Mouse (Mus musculus) lung, postnatal 10 days (tissue): ENCODE measurements around the gene Fry.

Experiments
- DNase-seq: peaks from one replicate; pipeline ENCODE4 v3.0.0; 2021

Fry gene

DNA sequence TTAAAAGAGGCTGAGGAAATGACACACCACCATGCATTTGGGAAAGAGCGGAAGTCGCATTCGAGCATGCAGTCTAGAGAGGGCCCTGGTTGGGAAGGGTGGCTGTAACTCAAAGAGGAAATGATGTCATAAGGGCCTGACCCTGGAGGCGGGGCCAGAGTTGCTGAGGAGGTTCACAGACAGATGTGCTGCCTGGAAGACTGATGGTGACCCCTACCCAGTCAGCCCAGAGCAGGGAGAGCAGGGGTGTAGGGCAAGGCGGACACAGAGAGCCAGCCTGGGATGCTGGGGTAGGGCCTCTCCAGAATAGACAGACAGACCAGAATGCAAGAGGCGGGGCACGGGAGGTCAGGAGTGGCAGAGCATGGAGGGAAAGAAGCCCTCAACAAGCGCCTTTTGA lies 290.5 kb downstream of the Fry start:
- peak; percentile 31 for DNase-seq

DNA sequence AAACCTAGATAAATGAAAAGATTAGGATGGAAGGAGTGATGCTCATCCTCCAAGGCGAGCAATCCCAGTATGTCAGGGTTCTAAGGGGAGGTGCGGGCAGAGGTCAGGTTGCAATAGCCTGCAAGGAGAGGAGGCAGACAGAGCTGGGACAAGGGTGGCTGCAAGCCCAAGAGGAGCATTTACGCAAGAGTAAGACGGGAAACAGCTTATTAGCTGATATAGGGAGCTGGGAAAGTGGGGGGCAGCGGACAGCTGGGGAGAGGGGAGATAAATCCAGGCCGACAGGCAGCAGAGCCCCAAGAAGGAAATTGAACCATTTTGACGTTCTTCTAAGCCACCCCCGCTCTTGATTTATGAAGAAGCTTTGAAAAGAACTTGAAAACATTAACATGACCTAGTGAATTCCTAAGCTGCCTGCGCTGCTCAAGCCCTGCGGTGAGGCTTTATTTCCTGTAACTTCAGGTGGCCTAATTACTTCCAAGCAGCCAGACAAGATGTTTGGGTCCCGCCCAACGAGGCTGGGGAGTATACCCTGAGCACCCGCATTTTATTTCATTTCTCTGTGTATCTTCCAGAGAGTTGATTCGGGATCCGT lies 291.1 kb downstream of the Fry start:
- no peak for DNase-seq

DNA sequence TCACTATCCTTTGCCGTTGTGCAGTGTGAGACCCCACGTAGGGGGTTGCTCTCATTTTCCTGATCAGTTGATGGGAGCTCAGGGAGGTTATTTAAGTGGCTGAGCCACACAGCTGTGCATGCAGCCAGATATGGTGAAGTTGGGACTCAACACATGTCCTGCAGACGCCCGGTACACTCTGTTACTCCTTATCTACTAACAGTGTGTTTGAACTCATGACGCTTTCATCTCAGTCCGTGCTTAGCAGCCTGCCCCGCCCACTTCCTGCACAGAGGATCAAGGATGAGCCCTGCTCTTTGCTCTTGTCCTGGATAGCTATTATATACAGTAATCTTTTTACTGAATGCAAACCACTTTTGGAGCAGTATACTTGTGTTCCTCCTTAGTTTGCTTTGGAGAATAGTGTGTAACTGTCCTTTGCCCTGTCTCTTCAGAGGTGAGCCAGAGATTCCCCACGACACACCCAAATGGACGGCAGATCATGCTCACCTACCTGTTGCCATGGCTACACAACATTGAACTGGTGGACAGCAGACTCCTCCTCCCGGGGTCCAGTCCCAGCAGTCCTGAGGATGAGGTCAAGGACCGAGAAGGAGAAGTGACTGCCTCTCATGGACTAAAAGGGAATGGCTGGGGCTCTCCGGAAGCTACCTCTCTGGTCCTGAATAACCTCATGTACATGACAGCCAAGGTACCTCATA lies 294.5 kb downstream of the Fry start:
- no peak for DNase-seq

DNA sequence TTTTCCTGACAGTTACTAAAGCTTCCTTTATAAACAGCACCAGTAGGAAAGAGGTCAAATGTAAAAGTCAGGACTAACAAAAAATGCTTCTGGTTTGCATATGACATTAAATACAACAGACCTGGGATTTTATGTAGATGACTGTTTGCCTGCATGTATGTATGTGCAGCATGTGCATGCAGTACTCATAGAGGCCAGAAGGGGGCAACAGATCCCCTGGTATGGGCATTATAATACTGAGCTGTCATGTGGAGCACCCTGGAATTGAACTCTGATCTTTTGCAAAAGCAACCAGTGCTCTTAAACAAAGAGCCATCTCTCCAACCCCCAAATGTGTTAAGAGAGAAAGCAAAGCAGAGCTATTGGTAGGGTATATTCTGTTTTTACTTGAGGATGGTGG lies 296.4 kb downstream of the Fry start:
- no peak for DNase-seq

DNA sequence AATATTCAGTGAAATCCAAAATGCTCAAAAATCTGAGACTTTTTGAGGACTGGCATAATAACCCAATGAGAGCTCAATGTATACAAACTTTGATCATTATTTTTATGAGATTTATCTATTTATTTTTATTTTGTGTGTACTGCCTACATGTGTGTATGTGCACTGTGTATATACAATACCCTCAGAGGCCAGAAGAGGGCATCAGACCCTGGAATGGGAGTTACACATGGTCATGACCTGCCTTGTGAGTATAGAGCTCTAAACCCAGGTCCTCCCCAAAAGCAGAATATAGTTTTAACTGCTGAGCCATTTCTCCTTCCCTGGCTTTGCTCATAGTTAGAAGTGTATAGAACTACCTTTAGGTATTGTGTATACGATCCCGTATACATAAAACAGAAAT lies 298.8 kb downstream of the Fry start:
- DNase-seq, result no peak

DNA sequence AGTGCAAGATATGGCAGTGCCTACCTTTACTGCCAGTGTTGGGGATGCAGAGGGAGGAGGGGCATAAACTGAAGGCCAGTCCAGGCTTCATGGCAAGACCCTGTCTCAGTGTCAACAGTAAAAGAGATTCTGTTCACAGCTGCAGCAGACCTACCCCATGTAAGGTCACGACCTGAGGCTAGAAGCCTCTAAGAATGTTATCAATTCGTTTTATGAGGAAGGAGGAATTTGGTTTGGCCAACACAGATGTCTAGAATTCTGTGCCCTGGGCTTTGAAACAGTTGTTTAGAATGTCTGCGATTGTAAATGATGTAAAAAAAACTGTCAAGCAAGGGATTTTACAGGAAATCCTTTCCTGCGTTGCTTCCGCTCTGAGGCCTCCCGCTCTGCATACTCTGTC lies 299.6 kb downstream of the Fry start:
- DNase-seq, result no peak

DNA sequence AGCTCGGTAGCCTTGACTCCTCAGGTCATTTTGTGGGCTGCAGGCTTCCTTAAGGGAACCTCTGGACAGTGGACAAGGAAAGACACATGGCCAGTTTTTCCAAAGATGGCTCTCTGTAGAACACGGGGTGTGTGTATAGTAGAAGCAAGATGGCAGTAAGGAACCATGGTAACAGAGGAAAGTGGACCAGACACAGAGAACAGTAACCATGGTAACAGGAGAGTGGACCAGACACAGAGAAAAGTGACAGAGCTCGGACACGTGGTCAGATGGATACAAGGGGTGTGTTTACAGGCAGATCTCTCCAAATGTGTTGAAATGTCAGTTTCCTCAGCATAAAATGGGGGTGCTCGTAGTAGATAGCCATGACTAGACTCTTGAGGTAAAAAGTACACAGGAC lies 306.6 kb downstream of the Fry start:
- no peak for DNase-seq

DNA sequence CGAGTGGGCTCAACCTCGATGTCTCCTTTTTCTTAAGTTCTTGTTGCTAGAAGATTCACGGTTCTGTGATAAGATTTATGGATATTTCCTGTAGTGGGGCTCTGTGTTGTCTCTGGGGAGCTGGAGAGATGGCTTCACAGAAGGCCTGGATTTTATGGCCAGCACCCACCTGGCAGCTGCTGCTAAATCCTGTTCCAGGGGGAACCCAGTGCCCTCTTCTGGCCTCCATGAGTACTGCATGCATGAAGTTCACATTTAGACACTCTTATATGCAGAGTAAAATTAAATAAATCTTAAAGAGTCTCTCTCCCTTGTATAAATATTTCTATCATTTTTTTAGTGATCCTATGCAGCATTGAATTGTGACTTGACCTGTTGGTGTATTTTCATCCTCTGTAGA lies 308.1 kb downstream of the Fry start:
- peak; percentile 53 for DNase-seq

DNA sequence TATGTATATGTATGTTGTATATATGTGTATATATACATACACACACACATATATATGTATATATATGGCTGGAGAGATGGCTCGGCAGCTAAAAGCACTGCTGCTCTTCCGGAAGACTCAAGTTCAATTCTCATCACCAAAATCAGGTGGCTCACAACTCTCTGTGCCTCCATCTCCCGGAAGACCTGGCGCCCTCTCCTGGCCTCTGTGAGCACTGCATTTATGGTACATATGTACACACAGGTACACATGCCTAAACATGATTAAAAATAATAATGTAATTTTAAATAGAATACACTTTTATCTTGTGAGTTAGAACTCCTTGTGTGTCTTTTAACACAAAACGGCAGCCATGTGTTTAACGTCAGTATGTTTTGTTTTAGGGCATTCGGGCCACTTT lies 312.8 kb downstream of the Fry start:
- DNase-seq, result no peak

DNA sequence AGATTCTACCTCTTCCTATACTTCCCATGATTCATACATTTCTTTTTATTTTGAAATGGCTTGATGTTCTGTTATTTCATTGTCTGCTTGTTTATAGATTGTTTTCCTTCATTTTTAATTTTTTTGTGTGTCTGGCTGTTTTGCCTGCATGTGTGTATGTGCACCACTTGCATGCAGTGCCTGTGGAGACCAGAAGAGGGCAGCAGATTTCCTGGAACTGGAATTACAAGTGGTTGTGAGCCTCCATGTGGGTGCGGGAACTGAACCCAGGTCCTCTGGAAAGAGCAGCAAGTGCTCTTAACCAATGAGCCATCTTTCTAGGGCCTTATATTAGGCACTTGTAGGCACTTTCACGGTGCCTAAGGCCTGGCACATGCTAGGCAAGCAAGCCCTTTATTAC lies 314.5 kb downstream of the Fry start:
- DNase-seq, result no peak

DNA sequence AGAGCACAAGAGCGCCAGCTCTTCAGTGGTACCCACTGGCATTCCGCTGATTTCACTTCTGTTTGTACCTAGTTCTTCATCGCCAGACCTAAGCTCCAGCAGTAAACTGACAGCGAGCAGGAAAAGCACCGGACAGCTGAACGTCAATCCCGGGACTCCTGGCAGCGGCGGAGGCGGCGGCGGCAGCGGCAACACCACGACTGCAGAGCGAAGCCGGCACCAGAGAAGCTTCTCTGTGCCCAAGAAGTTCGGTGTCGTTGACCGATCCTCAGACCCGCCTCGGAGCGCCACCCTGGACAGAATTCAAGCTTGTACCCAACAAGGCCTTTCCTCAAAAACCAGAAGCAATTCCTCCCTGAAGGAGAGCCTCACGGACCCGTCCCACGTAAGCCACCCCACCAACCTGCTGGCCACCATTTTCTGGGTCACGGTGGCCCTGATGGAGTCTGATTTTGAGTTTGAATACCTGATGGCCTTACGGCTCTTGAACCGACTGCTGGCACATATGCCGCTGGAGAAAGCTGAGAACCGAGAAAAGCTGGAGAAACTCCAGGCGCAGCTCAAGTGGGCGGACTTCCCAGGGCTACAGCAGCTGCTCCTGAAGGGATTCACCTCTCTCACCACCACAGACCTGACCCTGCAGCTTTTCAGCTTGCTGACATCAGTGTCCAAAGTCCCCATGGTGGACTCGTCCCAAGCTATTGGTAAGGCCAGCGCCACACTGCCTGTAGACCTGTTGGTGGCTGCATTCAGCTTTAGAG lies 318.4 kb downstream of the Fry start:
- DNase-seq, result no peak

DNA sequence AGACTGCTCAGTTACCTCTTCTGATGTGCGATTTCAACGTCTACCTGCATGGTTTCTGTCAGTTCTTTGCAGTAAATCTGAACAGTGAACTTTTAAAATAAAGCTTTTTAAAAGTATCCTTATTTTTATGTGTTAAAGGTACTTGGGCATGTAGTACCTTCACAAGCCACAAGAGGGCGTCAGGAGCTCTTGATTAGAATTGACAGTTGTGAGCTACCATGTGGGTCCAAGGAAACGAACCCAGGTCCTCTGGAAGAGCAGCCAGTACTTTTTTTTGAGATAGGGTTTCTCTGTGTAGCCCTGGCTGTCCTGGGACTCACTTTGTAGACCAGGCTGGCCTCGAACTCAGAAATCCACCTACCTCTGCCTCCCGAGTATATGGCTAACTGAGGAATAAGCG lies 323.2 kb downstream of the Fry start:
- DNase-seq, result peak; percentile 57

DNA sequence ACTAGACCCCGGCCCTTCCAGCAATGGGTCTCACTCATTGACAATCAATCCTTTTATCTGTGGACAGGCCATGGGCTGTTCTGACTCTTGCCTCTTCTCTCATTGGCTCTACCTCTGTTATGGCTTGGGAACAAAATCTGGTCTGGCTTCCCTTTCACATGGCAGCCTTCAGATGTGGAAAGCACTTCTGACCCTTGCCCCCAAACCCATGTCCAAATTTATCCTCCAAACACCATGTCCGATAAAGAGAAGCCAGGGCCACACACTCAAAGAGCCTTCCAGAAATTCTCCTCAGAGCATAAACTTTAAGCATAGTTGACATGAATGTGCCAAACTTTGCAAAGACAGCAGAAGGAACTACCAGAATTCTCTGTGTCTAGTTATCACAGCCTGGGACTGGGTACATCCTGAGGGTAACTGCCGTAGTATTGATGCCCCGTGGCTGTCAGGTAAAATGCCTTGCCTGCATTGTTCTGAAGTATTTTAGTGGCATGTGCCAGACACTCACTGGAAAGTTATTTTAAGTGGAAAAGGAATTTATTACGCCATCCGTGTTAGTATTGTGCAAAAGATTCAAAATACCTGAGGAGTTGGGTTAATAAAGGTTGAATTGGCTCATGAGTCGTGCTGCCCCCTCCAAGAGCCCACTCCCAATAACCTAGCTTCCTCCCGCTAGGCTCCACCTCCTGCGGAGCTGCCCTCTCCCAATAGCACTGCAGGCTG lies 333.0 kb downstream of the Fry start:
- no peak for DNase-seq

DNA sequence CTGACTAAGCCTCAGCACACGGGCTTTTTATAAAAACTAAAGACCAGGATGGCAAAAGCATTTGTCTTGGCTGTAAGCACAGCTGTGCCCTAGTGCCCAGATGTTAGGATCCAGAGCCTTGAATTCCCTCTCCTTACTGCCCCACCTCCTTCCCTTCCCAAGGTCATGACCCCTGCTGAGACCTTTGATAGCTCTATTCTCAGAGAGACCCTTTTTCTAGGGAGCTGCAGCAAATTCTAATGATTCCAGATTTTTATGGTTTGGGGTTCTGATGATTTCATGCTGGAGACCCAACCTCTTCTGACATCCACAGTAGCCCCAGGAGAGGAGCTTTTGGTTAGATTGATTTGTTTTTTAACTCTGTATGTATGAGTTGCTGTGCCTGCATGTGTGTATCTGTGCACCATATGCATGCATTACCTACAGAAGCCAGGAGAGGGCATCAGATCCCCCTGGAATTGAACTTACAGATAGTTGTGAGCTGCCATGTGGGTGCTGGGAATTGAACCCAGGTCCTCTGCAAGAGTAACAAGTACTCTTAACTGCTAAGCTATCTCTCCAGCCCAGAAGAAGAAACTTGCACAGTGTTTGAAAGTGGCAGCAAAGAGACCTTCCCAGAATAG lies 333.7 kb downstream of the Fry start:
- DNase-seq, result no peak

DNA sequence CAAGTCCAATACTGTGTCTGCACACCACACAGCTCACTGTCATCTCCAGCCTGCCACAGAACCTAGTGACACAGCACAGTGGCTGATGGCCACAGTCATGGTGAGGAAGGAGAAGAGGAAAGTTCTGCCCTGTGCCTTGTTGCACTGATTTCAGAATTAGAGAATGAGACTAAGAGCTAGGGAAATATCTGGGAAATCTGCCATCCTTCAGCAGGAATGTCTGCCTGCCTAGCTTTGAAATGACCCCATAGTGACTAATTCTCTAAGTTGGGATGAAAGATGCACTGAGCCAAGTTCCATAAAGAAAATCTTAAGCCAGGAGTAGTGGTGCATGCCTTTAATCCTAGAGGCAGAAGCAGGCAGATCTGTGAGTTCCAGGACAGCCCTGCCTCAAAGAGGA lies 334.2 kb downstream of the Fry start:
- DNase-seq, result no peak

DNA sequence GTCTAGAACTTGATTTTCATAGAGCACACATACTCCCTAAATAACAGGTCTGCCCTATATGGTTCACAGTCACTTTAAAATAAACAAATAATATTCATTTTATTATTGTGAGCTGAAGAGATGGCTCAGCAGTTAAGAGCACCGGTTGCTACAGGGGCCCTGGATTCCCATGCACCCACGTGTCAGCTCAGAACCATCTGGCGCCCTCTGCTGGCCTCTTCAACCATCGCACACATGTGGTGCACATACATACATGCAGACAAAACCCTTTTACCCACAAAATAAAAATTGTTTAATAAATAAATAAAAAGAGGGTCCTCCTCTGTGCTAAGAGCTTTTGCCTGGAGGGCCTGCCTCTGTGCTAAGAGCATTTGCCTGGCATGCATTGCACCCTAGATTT lies 335.0 kb downstream of the Fry start:
- DNase-seq, result no peak

DNA sequence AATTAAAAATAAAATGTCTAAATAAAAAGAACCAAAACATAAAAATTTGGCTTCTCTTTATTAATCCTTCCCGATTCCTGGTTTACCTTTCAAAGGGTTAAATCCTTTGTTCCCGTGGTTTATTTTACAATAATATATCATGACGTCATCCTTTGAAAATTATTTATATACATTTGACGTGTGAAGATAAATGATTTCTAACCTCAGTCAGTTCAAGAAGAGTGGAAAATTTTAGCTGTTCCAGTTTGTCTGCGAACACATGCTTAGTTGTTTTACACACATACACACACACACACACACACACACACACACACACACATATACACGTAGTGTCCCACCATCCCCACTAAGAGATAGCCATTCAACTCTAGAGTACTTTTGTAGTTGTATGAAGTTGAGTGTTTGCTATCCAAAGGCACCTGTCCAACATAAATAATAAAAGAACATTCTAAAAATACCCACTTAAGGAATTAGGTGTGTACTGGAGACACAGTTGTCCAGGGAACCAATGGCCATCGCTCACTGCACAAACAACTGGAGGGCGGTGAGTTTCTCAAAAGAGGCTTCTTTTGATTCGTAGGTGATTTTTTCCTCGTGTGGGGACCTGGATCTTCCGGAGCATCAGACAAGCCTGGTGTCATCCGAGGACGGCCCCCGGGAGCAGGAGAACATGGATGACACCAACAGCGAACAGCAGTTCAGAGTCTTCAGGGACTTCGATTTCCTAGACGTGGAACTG lies 338.9 kb downstream of the Fry start:
- DNase-seq, result peak; percentile 65

DNA sequence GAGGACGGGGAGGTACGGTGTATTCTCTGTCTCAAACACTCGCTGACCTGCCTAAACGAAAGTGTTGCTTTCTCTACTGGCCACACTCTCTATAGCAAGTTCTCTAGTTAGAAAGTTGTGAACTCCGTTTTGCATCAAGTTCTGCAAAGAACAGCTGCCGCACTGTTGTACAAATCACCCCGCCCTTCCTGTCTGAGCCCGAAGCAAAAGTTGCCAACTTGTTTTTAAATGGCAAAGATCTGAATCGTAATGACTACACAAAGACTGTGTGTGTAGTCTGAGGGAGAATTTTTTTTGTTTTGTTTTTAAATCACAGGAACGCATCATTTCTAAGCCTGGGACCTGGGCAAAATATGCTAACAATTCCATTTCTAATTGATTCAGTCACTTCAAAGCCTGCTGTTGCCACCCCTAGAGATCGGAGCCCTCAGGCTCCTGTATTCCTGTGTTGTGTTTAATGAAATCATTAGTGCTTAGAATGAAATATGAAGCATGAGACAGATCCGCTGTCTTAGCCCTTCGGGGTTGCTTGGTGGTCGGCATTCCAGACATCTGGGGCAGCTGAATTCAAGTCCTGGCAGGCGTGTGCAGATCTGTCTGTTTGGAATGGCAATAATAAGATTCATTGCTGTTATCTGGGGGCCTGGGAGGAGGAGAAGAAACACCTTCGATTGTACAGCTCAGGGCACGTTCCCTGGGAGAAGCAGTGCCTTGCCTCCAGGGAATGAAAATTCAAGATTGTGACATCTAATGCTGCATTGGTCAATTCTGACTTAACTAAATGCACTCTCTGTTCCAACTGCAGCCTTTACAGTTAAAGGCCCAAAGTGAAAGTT lies 339.7 kb downstream of the Fry start:
- peak; percentile 67 for DNase-seq

DNA sequence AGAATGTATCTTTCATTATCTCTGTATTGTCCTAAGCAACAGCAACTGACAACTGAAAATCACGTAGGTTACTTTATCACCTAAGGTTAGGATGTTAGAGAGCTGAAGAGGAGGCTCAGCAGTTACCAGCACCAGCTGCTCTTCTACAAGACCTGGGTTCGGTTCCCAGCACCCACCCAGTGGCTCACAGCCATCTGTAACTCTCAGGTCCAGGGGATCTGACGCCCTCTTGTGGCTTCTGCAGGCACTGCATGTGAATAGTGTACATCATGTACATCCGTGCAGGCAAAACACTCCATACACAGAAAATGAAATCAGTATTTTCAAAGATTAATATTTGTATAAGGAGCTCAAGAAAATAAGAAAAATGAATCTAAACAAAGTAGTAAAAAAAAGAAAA lies 341.4 kb downstream of the Fry start:
- no peak for DNase-seq

DNA sequence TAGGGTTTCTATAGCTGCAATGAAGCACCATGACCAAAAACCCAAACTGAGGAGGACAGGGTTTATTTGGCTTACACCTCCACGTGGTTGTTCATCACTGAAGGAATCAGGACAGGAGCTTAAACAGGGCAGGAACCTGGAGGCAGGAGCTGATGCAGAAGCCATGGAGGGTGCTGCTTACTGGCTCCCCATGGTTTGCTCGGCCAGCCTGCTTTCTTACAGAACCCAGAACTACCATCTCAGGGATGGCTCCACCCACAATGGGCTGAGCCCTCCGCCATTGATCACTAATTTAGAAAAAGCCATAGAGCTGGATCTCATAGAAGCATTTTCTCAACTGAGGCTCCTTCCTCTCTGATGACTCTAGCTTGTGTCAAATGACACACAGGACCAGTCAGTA lies 346.3 kb downstream of the Fry start:
- DNase-seq, result no peak

DNA sequence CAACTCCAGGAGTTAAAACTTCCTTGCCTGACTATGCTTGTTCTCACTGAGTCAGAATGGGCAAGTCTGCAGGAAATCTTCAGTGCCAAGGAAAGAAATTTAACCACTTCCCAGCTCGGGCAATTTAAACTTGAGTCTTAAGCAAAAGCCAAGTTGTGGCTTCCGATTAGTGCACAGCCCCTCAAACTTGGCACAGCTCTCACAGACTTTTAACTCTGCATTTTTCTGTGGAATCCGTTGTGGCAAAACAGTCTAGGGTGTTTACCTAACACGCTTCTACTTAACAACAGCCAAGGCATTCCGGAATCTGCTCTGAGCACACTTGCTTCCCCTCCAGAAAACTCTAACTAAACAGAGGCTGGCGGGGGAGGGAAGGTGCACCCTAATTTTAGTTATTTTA lies 346.8 kb downstream of the Fry start:
- DNase-seq, result peak; percentile 69

DNA sequence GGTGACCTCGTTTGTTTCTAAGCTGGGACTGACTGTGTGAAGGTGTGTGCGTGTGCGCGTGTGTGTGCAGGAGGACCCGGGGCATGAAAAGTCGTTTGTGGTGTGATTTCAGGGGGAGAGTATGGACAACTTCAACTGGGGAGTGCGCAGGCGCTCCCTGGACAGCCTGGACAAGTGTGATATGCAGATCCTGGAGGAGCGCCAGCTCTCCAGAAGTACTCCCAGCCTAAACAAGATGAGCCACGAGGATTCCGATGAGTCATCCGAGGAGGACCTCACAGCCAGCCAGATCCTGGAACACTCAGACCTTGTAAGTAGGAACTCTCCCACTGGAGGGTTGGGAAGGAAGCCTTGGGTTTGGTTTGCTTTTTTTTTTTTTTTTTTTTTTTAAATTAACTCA lies 347.7 kb downstream of the Fry start:
- DNase-seq, result peak; percentile 95
